Mouse (Mus musculus) MEL (cell line): ENCODE data around the gene Rangap1.
"Not testable (repeated sequence)": the region's sequence is repeated elsewhere in the genome, so short reads cannot be mapped to it uniquely, and the experiment has no call there.

Experiments used
- CHD2 ChIP-seq: IDR thresholded peaks from 2 replicates; pipeline ENCODE4 v1.6.1; 2011; ENCODE audit warnings: low read length, improper control_type of control experiment
- CTCF ChIP-seq, 3 experiments: IDR thresholded peaks in 2 of 3; conservative IDR thresholded peaks in 1 of 3; 2 replicates each; pipeline ENCODE4 v1.5.1; 2011 to 2012; ENCODE audit warnings: low read length in 3 of 3, low read depth in 2 of 3, mild to moderate bottlenecking in 2 of 3, improper control_type of control experiment in 1 of 3, inconsistent platforms in 1 of 3, mixed read lengths in 1 of 3, moderate library complexity in 1 of 3; ENCODE audit not compliant: control insufficient read depth in 1 of 3, insufficient read depth in 1 of 3, poor library complexity in 1 of 3, severe bottlenecking in 1 of 3
- ETS1 ChIP-seq: IDR thresholded peaks from 2 replicates; pipeline ENCODE4 v1.6.1; 2012; ENCODE audit warnings: low read depth, mild to moderate bottlenecking, inconsistent platforms, low read length, improper control_type of control experiment, moderate library complexity
- GABPA ChIP-seq: IDR thresholded peaks from 2 replicates; pipeline ENCODE4 v1.6.1; 2012; ENCODE audit warnings: low read depth, mild to moderate bottlenecking, inconsistent platforms, low read length, improper control_type of control experiment, moderate library complexity
- KAT2A ChIP-seq: conservative IDR thresholded peaks from 2 replicates; pipeline ENCODE4 v1.6.1; 2012; ENCODE audit warnings: low read depth, low read length, improper control_type of control experiment, inconsistent platforms
- MAFK ChIP-seq: IDR thresholded peaks from 2 replicates; pipeline ENCODE4 v1.6.1; 2011; ENCODE audit warnings: low read depth, mild to moderate bottlenecking, low read length, improper control_type of control experiment, borderline replicate concordance
- MAX ChIP-seq: IDR thresholded peaks from 2 replicates; pipeline ENCODE4 v1.6.1; 2011; ENCODE audit warnings: low read length, improper control_type of control experiment
- POLR2A ChIP-seq, 2 experiments: IDR thresholded peaks; 2 replicates each; pipeline ENCODE4 v1.6.1; 2011 to 2012; ENCODE audit warnings: low read length in 2 of 2, mild to moderate bottlenecking in 2 of 2, control low read depth in 1 of 2, improper control_type of control experiment in 1 of 2, low read depth in 1 of 2, moderate library complexity in 1 of 2; ENCODE audit not compliant: control insufficient read depth in 1 of 2, insufficient read depth in 1 of 2, poor library complexity in 1 of 2
- RAD21 ChIP-seq: IDR thresholded peaks from 2 replicates; pipeline ENCODE4 v1.6.1; 2011; ENCODE audit warnings: mild to moderate bottlenecking, low read depth, low read length, improper control_type of control experiment
- RCOR1 ChIP-seq: IDR thresholded peaks from 2 replicates; pipeline ENCODE4 v1.6.1; 2012; ENCODE audit warnings: low read depth, mild to moderate bottlenecking, inconsistent platforms, low read length, improper control_type of control experiment
- TBP ChIP-seq: IDR thresholded peaks from 2 replicates; pipeline ENCODE4 v1.8.0; 2011; ENCODE audit warnings: low read depth, low read length, improper control_type of control experiment
- TCF12 ChIP-seq: IDR thresholded peaks from 2 replicates; pipeline ENCODE4 v1.6.1; 2014; ENCODE audit warnings: low read depth, mild to moderate bottlenecking, inconsistent platforms, low read length, improper control_type of control experiment, moderate library complexity
- ZMIZ1 ChIP-seq: IDR thresholded peaks from 2 replicates; pipeline ENCODE4 v1.6.1; 2012; ENCODE audit warnings: low read depth, mild to moderate bottlenecking, inconsistent platforms, low read length, improper control_type of control experiment, moderate library complexity

- TF ChIP-seq CTCF (IDR thresholded peaks at IDR 0.05 in 2 of 3, conservative IDR thresholded peaks at IDR 0.05 in 1 of 3; ENCODE audit: control insufficient read depth in 1 of 3, insufficient read depth in 1 of 3, low read depth in 2 of 3, low read length in 3 of 3, poor library complexity in 1 of 3, severe bottlenecking in 1 of 3) (peak in 1 of 3 experiments; percentile 41; a peak in 2 of 6 replicates), RAD21 (peak; percentile 6)
- TF ChIP-seq TCF12; RCOR1; POLR2A (IDR thresholded peaks at IDR 0.05; ENCODE audit: control insufficient read depth in 1 of 2, insufficient read depth in 1 of 2, low read depth in 1 of 2, low read length in 2 of 2, poor library complexity in 1 of 2); MAFK; ETS1; KAT2A; MAX; GABPA; CHD2; ZMIZ1; TBP: not testable (repeated sequence)
Measured at GRCm38 (mm10) chr15:81701350-81701749, 44.0 kb downstream of the Rangap1 start.
